Mouse (Mus musculus) thymus, adult 2 months (tissue): ENCODE measurements around the gene Nmu.

ENCODE experiments used
- CTCF ChIP-seq: fragments of 200-500 bp; IDR thresholded peaks from 2 replicates; pipeline ENCODE4 v1.5.1; 2012; ENCODE audit warnings: mild to moderate bottlenecking, control low read depth, low read length, moderate library complexity, borderline replicate concordance; ENCODE audit not compliant: control insufficient read depth, poor library complexity, insufficient read depth; ENCODE audit errors: extremely low read depth
- POLR2A ChIP-seq: fragments of 200-500 bp; IDR thresholded peaks from 2 replicates; pipeline ENCODE4 v1.6.1; 2012; ENCODE audit warnings: mild to moderate bottlenecking, low read length, control low read depth, moderate library complexity; ENCODE audit not compliant: control insufficient read depth, poor library complexity, insufficient read depth; ENCODE audit errors: extremely low read depth

GRCm38 (mm10) chr5:76327296-76327695 lies 36.3 kb downstream of the Nmu start:
- TF ChIP-seq CTCF (no peak), POLR2A (no peak)
